Mouse (Mus musculus) kidney, embryonic 14.5 days (tissue): ENCODE results near the gene Dbil5. TPM values are rescaled to one million over a fixed set of nuclear protein-coding genes. Genes with fewer than 3 reads are reported as not detected.
A peak's percentile ranks its signal among the peaks of the same experiment; 100 is the strongest.

Experiments
- ATAC-seq: fragments of 200-750 bp; cut with Nextera tagmentation; 2 replicates; pipeline ENCODE4 v1.8.0; 2017; ENCODE audit warnings: moderate number of reproducible peaks, mild to moderate bottlenecking, moderate TSS enrichment, moderate library complexity; ENCODE audit not compliant: low FRiP score, low TSS enrichment
- H3K27ac ChIP-seq: fragments of 300-500 bp; sonication (generic); 2 replicates; pipeline ENCODE4 v1.5.1; 2014; ENCODE audit warnings: low read depth, mild to moderate bottlenecking, low read length, moderate library complexity, mixed read lengths
- H3K27me3 ChIP-seq: fragments of 300-500 bp; sonication (generic); 2 replicates; pipeline ENCODE4 v1.6.1; 2014; ENCODE audit warnings: mild to moderate bottlenecking, low read length; ENCODE audit not compliant: control insufficient read depth, insufficient read depth
- H3K36me3 ChIP-seq: fragments of 300-500 bp; sonication (generic); 2 replicates; pipeline ENCODE4 v1.6.1; 2014; ENCODE audit warnings: low read length, mixed read lengths; ENCODE audit not compliant: control insufficient read depth, insufficient read depth
- H3K4me1 ChIP-seq: fragments of 300-500 bp; sonication (generic); 2 replicates; pipeline ENCODE4 v1.6.1; 2014; ENCODE audit warnings: low read length, mixed read lengths; ENCODE audit not compliant: control insufficient read depth, insufficient read depth
- H3K4me2 ChIP-seq: fragments of 300-500 bp; sonication (generic); replicated peaks from 2 replicates; pipeline ENCODE4 v1.6.1; 2014; ENCODE audit warnings: low read depth, mild to moderate bottlenecking, low read length
- H3K4me3 ChIP-seq: fragments of 300-500 bp; sonication (generic); 2 replicates; pipeline ENCODE4 v1.5.1; 2014; ENCODE audit warnings: mild to moderate bottlenecking, low read length
- H3K9ac ChIP-seq: fragments of 300-500 bp; sonication (generic); 2 replicates; pipeline ENCODE4 v1.6.1; 2014; ENCODE audit warnings: low read depth, mild to moderate bottlenecking, low read length, moderate library complexity
- H3K9me3 ChIP-seq: fragments of 300-500 bp; sonication (generic); 2 replicates; pipeline ENCODE4 v1.6.1; 2016; ENCODE audit warnings: low read length; ENCODE audit not compliant: control insufficient read depth
- WGBS: fragments of 180-500 bp; shearing (Covaris S2); extraction: QIAGEN DNeasy Blood & Tissue Kit; methylation state at CpG from one replicate; pipeline ENCODE4 v1.1.7; 2014; 5-methylcytosine and 5-hydroxymethylcytosine counted together
- polyA plus RNA-seq: library from polyadenylated mRNA; unstranded; fragments of >200 nt; fragmentation: Nextera tagmentation; extraction: Ambion mirVana; gene quantifications from 2 replicates; pipeline ENCODE4 v1.2.1, GENCODE M21; 2014

The Dbil5 gene
- polyA plus RNA-seq, 1 experiment from 2014 or later: 1.6 TPM

DNA sequence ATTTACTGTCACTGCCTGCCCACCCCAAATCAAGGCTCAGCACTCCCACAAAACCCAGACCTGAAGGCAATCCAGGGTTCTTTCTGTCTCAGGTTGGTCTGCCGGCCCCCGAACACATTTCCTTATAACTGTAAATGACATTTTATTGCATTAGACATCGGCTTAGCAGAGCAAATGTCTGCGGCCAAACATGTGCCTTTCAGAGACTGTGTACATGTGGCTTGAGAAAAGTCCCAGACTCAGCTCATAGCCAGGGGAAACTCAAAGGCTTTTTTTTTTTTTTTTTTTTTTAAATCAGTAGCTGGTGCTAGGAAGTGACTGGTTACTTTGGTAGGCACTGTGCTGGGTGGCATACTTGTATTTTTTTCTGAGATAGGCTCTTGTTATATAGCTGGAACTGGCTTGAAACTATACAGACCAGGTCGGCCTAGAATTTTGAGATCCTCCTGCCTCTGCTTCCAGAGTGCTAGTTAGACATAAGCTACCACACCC is 1.3 kb upstream of the Dbil5 start:
- ATAC-seq: no peak
- Histone ChIP-seq H3K27me3 (no peaks in the 10 kb centered on the region), H3K9ac (peak overlapping the region; percentile 95), H3K9me3 (no peaks in the 10 kb centered on the region), H3K4me2 (peak overlapping the region; percentile 52), H3K4me3 (peak overlapping the region; percentile 87; the same call in 1 of the 2 replicates), H3K27ac (no peak overlapping the region), H3K36me3 (peaks cover 31% of the 10 kb centered on the region), H3K4me1 (peaks cover 6% of the 10 kb centered on the region; the same call in 1 of the 2 replicates)
- 92% methylated on average over 5 of the region's 5 CpGs for WGBS

DNA sequence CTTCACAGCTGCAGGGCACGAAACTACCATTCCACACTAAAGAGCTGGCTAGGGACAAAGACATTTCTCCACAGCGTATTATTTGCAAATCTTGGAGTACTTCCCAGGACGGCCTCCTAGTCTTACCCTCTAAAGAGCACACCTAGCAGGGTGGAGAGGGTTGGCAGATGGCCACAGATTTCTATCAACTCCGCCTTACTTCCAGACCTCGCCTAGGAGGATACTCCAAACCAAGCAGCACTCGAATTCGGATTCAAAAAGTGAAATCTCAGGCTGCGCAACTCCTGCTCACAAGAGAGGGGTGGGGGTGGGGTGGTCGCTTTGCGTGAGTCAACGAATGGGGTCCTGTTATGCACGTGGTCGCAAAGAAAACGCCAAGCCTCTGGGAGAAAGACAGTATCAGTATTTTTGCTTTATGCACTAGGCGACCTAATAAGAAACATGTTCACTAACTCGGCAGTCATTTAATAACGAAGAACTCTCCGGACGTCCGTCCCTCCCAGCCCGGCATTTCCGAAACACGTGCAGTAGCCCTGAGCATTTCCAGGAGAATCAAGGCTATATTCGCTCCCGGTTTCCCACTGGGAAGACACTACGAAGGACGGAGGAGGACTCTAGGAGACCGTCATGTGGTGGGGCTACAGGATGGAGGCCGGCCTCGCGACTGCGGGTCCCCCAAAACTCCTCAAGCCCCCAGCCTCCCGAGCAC is 573 bp upstream of the Dbil5 start:
- Histone ChIP-seq H3K27ac (peak overlapping the region; percentile 88), H3K4me1 (peaks cover 6% of the 10 kb centered on the region; the same call in 1 of the 2 replicates), H3K9me3 (no peaks in the 10 kb centered on the region), H3K36me3 (peaks cover 35% of the 10 kb centered on the region), H3K4me3 (peak overlapping the region; percentile 87), H3K9ac (peak overlapping the region; percentile 95), H3K4me2 (peak overlapping the region; percentile 52), H3K27me3 (no peaks in the 10 kb centered on the region)
- 3% methylated on average over 33 of the region's 33 CpGs for WGBS
- peak; percentile 17; the same call in 1 of the 2 replicates for ATAC-seq

DNA sequence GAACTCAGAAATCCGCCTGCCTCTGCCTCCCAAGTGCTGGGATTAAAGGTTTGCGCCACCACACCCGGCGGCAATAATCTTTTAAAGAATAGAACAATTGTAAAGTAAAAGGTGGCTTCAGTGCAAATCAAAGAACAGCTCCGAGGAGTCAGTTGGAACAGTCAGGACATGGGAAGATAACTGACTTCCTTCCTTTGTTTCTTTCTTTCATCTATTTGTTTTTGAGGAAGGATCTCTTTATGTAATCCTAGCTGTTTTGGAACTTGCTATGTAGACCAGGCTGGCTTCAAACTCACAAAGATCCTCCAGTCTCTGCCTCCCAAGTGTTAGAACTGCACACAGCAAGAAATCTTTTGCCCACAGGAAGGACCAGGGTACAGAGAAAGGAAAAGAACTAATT is 7.2 kb downstream of the Dbil5 start:
- WGBS: 96% methylated on average over 5 of the region's 5 CpGs
- Histone ChIP-seq H3K9me3 (no peaks in the 10 kb centered on the region), H3K27ac (no peak overlapping the region), H3K27me3 (no peaks in the 10 kb centered on the region), H3K4me2 (no peak overlapping the region), H3K4me3 (no peak overlapping the region), H3K4me1 (no peaks in the 10 kb centered on the region), H3K9ac (no peak overlapping the region), H3K36me3 (peaks cover 40% of the 10 kb centered on the region)
- no peak for ATAC-seq

DNA sequence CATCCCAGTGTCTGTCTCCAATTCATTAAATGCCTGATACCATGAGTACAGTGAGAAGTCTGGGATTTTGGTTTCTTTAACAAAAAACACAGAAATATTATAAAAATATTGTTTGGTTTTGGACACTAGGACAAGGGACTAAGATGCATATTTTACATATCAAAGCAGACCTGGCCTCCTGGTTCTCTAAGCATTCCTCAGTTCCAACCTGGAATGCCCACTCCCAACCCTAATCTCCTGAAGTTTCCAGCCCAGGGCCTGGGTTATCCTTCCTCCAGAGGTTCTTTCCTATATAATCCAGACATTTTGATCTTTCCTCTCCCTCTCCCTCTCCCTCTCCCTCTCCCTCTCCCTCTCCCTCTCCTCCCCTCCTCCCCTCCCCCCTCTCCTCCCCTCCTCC is 7.6 kb downstream of the Dbil5 start:
- no peaks in the 10 kb centered on the region for H3K27me3 ChIP-seq
- no peaks in the 10 kb centered on the region for H3K4me1 ChIP-seq
- H3K4me3 ChIP-seq: no peak overlapping the region
- H3K4me2 ChIP-seq: no peak overlapping the region
- no peak for ATAC-seq
- H3K36me3 ChIP-seq: peaks cover 40% of the 10 kb centered on the region
- no peak overlapping the region for H3K27ac ChIP-seq
- no peaks in the 10 kb centered on the region for H3K9me3 ChIP-seq
- H3K9ac ChIP-seq: no peak overlapping the region

DNA sequence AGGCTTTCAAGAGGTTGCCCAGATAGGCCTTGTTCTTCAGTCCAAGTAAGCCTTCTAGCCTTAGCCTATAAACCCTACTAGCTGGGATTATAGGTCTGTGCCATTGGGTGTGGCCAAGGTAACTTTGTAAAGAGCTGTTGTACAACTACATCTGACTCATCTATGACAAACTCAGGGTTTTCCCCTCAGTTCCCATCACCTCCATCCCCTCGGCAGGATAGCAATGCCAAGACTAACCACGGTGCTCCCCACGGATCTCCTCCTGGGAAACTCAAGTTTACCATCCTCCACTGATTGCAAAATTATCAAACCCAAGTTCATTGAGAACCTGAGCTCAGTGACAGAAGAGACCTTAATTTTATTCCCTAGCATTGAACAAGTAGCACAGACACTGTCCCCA is 18.7 kb downstream of the Dbil5 start:
- ATAC-seq: no peak
- Histone ChIP-seq H3K27me3 (no peaks in the 10 kb centered on the region), H3K4me3 (no peak overlapping the region), H3K4me2 (no peak overlapping the region), H3K9me3 (no peaks in the 10 kb centered on the region), H3K27ac (no peak overlapping the region), H3K9ac (no peak overlapping the region), H3K4me1 (no peaks in the 10 kb centered on the region), H3K36me3 (peaks cover 65% of the 10 kb centered on the region)
- WGBS: 98% methylated on average over 3 of the region's 3 CpGs

DNA sequence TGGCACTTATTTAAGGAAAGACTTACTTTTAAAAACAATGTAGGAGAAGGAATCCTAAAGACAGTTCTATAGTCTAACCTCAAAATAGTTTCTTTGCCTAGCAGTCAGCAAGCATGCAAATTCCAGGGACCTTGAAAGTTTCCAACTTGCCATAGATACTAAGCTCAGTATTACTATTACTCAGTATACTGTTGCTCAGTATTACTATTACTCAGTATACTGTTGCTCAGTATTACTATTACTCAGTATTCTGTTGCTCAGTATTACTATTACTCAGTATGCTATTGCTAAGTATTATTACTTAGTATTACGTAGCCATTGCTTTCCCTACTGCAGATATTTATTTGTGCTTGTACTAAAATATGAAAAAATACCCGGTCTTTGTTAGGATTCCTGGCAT is 22.3 kb downstream of the Dbil5 start:
- no peaks in the 10 kb centered on the region for H3K9me3 ChIP-seq
- no peak overlapping the region for H3K9ac ChIP-seq
- no peak overlapping the region for H3K27ac ChIP-seq
- no peak for ATAC-seq
- H3K36me3 ChIP-seq: peaks cover 35% of the 10 kb centered on the region
- peaks cover 12% of the 10 kb centered on the region; the same call in 1 of the 2 replicates for H3K4me1 ChIP-seq
- H3K4me3 ChIP-seq: no peak overlapping the region
- WGBS: 93% methylated on average over 2 of the region's 2 CpGs
- no peak overlapping the region for H3K4me2 ChIP-seq
- no peaks in the 10 kb centered on the region for H3K27me3 ChIP-seq

DNA sequence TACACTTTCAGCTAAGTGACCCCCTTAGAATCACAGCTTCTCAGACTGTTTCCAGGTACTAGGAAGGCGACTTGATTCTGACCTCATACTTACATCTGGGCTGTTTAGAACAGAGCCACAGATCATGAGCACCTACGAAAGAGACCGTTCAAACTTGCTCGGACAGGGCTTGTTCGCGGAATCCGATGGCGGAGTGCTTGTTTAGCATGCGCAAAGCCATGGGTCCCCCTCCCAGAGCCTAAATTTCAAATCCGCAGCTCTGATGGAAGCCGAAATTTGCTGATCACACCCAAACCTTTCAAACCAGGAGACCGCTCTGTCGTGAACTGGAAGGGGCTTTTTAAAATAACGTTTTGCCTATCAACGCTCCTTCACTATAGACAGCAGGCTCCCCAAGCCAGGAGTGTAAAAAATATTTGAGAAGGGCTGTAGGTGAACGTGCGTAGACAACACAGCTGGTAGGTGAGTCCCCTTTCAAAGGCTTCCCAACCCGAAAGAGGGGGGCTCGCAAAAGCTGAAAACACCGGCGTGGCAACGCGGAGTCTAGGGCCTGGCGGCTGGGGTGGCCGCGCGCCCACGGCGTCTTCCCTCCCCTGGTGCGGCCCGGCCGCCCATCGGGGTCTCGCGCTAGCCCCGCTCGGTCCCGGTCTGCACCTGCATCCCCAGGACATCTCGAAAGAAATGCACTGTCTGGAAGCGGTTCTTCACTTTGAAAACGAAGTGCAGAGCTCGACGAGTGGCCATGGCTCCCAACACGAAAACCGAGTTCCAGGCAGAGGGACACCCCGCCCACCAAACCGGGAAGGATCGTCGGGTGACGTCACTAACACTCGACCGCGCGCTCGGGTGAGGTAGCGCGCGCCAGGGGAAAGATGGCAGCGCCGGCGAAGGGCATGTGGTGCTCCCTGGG is 25.7 kb downstream of the Dbil5 start, which contains the start of the genes Mrm3 and Glod4:
TSS of gene Mrm3 (plus strand) at position 815 of the 910 bp plus-strand sequence.
TSS of gene Glod4 (minus strand) at position 825 of the 910 bp plus-strand sequence.
- H3K9me3 ChIP-seq: no peaks in the 10 kb centered on the region
- H3K27ac ChIP-seq: peak within 1 kb of the TSS; percentile 38; the same call in 1 of the 2 replicates
- H3K4me2 ChIP-seq: peak within 1 kb of the TSS; percentile 91
- H3K27me3 ChIP-seq: no peaks in the 10 kb centered on the region
- peak within 1 kb of the TSS; percentile 82 for H3K9ac ChIP-seq
- peaks cover 12% of the 10 kb centered on the region; the same call in 1 of the 2 replicates for H3K4me1 ChIP-seq
- under 1% methylated on average over 61 of the region's 61 CpGs for WGBS
- H3K36me3 ChIP-seq: peaks cover 17% of the 10 kb centered on the region
- H3K4me3 ChIP-seq: peak within 1 kb of the TSS; percentile 85
- peak; percentile 88 for ATAC-seq

DNA sequence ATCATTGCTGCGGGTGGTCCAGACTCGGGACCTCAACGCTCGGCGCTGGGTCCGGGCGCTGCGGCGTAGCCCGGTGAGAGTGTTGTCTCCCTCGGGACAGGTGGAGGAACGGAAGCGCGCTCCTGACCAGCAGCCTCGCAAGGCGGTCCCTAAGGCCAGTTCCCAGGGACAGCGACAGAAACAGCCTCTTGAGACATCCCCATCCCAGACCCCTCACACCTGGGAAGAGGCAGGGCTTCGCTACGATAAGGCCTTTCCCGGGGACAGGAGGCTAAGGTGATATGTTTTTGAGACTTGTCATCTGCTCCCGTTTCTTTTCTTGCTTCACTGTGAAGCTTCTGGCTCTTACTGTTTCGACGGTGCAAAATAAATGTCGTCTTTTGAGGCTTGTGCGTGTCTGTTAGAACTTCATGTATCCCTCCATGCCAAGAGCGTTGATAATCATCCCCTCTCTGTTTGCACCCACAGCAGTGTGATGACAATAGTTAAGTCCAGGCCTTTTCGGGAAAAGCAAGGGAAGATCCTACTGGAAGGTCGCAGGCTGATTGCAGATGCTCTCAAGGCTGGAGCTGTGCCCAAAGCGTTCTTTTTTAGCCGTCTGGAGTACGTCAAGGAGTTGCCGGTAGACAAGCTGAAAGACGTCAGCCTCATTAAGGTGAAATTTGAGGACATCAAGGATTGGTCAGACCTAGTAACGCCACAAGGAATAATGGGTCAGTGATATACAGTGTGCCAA is 26.6 kb downstream of the Dbil5 start:
- 2% methylated on average over 34 of the region's 34 CpGs for WGBS
- H3K4me2 ChIP-seq: peak overlapping the region; percentile 91
- H3K9ac ChIP-seq: peak overlapping the region; percentile 82
- H3K9me3 ChIP-seq: no peaks in the 10 kb centered on the region
- no peak overlapping the region for H3K27ac ChIP-seq
- no peaks in the 10 kb centered on the region for H3K27me3 ChIP-seq
- peaks cover 12% of the 10 kb centered on the region; the same call in 1 of the 2 replicates for H3K4me1 ChIP-seq
- H3K36me3 ChIP-seq: peaks cover 21% of the 10 kb centered on the region
- peak; percentile 58 for ATAC-seq
- peak overlapping the region; percentile 85 for H3K4me3 ChIP-seq
